Mouse (Mus musculus) hindlimb bud, embryonic 11.5 days (tissue): ENCODE data around the gene Mmp25.
A peak's percentile ranks its signal among the peaks of the same experiment; 100 is the strongest.

Experiments
- DNase-seq: peaks from one replicate; pipeline ENCODE4 v3.0.0-alpha.2; 2012; ENCODE audit warnings: low read depth, low spot score; ENCODE audit errors: extremely low spot score

Mmp25 gene

DNA sequence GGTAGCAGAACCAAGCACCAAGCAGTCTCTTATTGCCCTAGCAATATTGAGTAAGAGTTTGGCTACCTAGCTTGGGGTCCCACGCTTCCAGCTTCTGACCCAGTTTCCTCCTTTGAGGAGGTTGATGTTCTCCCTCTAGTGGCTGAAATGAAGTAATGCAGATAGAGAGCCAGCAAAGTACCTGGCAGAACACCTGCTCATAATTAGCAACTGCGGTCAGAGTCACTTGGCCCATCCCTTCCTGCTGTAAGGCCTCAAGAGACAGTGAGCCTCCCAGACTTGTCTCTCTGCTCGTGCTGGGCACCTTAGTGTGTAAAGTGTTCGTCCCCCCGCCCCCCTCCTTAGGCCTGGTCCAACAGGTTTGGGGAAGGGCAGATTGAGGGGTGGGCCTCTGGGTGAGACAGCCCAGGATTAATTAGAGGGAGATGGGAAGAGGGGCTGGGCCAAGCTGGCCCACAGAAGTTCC, 19.5 kb upstream of the Mmp25 start:
- DNase-seq, result peak; percentile 72

DNA sequence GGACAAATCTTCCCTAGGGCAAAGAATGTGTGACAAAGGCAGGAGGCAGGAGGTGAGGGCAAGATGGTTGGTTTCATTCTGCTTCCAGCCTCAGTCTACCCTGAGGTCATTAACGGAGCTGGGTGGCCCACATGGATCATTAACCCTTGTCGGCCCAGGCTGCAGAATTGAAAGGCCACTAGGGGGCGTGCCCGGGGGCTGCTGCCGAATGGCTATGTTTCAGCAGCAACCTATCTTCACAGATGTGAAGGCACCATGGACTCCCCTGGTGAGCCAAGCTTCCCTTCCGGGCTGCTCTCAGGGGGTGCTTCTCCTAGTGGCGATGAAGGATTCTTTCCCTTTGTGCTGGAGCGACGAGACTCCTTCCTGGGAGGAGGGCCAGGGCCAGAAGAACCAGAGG, 16.4 kb upstream of the Mmp25 start:
- no peak for DNase-seq

DNA sequence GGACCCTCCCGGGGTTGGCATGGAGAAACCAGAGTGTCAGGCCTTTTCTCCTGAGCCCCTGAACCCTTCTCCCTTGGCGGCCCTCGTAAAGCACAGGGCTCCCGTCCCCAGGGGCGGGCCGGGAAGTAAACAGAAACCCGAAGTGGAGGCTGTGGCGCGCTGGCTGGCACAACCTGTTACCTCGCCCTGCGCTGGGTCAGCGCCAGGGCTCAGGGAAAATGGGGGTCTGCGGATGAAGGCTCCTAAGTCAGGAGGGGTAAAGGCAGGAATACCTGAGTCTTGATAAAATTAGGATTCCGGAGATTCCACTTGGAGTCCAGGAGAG, 15.8 kb upstream of the Mmp25 start:
- DNase-seq, result no peak

DNA sequence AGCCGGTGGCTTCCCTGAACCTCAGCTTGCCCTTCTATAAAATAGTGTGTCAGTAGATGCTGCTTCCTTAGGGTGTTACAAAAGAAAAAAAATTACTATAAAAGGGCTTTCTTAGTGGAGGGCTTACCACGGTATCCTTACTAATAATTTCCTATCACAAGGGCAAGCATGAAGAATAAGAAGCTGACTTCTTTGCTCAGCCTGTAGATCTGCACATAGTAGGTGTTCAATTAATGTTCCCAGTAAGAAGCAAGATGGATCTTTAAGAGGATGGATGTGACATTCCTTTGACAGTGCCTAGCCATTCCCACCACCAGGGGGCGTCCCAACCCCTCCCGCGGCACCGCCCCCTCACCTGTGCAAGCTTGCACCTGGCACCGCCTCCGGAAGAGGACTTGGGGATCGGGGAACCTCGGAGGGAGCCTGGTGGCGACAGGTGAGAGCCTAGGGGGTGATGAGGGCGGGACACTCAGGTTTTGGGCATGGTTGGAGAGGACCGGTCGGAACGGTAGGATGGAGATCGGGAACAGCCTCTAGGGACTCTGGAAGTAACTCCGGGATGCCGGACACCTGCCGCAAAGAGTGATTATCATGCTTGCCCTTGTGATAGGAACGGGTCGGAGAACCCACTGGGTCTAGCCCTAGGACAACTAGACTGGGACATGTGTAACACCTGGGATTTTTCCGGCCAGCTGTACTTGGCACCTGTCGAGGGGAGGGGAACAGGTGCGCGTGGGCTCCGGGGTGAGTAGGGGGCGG, 15.2 kb upstream of the Mmp25 start, which contains the start of gene Bicdl2:
Bicdl2 (plus strand) TSS at position 390 of the 759 bp plus-strand sequence.
- no peak for DNase-seq

DNA sequence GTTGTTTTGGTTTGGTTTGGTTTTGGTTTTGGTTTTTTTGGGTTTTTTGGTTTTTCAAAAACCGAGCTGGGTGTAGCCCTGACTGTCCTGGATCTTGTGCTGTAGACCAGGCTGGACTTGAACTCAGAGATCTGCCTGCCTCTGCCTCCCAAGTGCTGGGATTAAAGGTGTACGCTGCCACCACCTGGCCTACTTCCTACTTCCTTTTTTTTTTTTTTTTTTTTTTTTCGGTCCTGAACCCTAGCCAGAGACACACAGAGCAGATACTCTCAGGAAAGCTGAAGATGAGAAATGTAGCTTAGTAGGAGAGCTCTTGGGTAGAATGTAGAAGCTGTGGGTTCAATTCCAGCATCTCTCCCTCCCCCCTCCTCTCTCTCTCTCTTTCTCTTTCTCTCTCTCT, 13.4 kb upstream of the Mmp25 start:
- no peak for DNase-seq

DNA sequence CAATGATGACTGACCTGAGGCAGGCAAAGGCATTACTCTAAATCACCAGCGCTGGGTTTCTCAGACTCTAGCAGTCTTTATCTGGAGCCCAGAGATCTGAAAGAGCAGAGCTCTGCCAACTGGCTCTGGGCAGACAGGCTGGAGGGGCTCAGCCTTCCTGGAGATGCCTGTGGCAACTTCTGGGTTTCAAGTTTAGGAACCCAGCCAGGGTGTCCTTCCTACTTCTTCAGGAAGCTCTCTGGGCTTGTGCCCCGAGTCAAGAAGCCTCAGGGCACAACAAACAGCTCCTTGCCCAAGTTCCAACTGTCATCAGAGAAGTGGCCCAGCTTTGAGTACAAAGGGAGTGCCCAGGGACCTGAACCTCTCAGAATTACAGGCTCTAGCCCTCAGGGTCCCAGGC, 9.3 kb upstream of the Mmp25 start:
- no peak for DNase-seq

DNA sequence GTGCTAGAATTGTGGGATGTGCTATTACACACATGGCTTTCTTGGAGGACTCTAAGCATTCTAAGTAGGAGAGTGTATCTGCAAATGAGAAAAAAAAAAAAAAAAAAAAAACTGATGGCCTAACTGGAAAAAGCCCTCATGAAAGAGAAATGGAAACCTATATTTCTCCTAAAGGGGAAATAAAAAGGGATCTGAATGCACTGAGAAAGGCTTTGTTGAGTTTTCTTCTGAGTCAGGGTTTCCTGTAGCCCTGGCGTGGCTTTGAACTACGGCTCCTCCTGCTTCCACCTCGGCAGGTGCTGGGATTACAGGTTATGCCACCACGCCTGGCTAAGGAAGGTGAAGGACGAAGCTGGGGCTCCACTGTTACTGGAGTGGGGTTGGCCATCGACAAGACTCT, 8.9 kb upstream of the Mmp25 start:
- DNase-seq, result no peak

DNA sequence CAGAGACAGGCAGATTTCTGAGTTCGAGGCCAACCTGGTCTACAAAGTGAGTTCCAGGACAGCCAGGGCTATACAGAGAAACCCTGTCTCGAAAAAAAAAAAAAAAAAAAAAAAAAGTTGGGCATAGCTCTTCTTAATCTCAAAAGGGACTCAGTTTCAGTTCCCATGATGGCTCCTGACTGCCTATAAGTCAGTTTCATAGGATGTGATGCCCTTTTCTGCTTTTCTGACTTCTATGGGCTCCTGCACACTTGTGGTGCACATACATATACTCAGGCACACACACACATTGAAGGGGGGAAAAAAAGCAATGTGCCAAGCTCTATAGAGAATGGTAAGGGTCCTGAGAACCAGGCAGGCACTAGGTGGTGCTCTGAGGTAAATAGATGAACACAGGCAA, 8.2 kb upstream of the Mmp25 start:
- DNase-seq, result no peak

DNA sequence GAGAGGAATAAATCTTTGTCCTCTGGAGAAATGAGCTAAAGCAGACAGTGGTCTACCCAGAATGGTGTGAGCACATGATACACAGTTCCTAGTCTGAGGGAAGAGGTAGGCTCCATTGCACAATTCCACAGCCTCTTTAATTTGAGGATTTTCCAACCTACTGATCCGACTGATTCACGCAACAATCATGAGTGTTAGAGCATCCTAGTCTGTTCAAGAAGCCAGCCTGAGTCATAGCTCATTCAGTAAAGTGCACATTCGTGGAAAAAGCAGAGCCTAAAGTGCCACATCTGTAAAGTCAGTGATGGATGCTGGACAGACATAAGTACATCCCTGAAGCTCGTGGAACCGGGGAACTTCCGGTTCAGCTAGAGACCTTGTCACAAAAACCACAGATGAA, 6.3 kb upstream of the Mmp25 start:
- no peak for DNase-seq

DNA sequence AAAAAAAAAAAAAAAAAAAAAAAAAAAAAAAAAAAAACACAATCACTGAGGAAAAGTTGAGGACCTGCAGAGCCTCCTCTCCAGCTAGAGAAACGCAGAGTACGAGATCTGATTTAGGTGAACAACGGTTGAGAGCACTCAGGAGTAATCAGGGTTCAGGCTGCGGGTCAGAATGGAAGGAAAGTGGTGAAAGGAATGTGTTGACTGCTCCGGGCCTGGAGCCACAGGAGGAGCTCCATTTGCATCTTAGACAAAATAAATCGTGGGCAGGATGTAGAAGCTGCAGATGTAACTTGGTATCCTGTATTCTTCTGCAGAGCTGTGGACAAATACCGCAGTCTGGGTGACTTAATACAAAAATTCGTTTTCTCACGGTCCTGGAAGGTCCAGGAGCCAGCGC, 817 bp upstream of the Mmp25 start:
- DNase-seq, result no peak

DNA sequence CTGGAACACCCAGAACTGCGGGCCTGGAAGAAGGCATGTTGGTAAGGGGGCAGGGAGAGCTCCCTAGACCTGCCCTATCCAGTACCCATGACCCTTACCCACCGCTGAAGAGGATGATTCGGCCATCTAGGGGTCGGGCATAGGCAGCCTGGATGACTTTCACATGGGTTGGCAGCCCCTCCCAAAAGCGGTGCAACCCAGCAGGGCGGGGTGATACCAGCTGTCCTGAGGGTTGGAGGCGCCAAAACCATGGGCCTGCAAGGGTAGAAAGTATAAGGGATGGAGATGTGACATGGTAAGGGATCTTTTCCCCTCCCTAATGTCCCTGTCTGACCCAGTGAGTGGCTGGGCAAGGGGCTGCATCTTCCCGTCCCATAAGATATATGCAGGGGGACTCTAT, 13.8 kb downstream of the Mmp25 start:
- DNase-seq, result no peak

DNA sequence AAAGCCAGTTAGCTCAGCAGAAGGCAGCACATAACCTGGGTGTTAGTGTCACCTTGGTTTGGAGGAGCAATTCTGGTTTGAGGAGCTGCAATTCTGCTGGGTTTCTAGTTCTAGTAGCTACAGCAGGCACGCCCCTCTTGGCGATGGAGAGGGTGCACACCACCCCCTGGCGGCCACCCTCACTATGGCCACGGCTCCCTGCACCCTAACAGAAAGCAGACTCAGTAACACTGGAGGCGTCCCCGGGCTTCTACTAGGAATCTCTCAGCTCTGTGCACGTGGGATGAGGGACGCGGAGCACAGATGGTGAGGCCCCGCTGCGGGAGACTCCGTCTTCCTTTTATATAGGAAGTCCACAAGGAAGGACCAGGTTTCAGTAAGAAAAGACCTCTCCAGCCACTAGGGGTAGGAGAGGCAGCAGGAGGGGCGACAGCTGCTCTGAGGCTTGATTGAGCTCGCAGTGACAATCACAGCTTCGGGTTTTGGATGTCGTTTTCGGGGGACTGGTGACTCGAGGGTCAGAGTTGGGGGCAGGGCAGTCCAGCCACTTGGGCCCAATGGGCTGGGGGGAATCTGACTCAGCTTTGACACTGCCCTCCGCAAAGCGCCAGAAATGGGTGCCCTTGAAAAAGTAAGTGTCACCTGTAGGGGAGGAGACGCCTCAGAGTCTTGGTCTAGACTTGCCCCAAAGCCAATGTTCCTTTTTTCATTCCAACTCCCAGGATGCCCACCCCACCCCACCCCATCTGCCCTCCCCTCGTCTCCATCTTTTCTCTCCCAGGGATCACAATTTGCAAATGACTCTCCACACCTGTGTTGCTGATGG, 14.7 kb downstream of the Mmp25 start:
- DNase-seq, result peak; percentile 33

DNA sequence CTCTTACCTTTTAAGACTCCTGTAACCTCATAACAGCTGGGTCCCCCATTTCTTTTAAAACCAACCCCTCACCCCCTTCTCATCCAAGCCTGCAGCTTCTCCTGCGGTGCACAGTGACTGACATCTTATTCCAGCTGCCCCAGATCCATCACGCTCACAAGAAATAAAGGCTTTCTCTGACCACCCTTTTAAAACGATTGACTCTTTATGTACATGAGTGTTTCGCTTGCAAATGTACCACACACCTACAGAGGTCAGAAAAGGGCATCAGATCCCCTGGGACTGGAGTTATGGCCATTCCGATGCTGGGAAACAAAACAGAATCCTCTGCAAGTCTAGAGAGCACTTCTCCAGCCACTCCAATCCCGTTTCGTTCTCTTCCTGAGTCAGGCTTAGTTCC, 17.3 kb downstream of the Mmp25 start:
- DNase-seq, result no peak

DNA sequence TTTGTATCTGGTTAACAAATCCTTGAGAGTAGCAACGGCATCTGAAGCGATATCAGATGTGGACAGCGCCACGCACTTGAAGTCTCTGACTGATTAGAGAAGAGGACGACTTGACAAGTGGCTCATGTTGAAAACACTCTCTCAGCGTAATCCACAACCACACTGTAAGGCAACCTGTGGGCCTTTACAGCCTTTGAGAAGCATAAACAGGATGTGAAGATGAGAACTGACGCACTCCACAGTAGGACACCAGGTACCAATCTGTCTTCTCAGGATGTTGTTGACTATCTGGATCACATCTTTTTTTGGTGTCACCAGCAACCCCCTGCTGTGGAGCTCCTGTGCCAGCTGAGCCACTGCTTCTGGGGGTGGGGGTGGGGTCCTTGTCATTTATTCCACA, 24.7 kb downstream of the Mmp25 start:
- no peak for DNase-seq

DNA sequence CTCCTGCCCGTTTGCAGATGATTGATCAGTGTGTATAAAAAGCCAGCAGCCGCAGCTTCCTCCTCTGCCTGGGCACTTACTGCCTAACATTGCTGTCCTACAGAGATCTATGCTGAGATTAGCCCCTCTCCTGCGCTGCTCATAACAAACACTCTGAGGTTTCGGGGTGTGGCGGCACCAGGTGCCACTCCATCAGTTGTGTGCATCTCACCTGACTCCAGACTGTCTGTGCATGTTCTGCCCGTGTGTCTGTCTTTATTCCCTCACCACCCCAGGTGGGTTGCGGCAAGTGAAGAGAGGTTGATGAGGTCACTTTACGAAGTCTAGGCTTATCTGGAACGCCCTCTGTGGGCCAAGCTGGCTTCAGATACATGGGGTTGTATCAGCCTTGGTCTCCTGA, 28.0 kb downstream of the Mmp25 start:
- no peak for DNase-seq

DNA sequence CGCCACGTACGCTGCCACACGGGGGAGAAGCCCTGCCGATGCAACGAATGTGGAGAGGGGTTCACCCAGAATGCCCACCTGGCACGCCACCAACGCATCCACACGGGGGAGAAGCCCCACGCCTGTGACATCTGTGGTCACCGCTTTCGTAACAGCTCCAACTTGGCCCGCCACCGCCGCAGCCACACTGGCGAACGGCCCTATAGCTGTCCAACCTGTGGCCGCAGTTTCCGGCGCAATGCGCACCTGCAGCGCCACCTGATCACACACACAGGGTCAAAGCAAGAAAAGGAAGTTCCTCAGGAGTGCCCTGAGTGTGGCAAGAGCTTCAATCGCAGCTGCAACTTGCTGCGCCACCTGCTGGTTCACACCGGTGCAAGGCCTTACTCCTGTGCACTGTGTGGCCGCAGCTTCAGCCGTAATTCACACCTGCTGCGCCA, 34.7 kb downstream of the Mmp25 start:
- no peak for DNase-seq

DNA sequence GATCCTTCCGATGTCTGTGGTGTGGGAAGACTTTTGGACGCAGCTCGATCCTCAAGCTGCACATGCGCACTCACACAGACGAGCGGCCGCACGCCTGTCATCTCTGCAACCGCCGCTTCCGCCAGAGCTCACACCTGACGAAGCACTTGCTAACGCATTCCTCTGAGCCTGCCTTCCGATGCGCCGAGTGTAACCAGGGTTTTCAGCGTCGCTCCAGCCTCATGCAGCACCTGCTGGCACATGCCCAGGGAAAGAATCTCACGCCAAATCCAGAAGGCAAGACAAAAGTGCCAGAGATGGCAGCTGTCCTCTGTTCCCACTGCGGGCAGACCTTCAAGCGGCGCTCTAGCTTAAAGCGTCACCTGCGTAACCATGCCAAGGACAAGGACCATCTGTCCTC, 35.5 kb downstream of the Mmp25 start:
- no peak for DNase-seq

DNA sequence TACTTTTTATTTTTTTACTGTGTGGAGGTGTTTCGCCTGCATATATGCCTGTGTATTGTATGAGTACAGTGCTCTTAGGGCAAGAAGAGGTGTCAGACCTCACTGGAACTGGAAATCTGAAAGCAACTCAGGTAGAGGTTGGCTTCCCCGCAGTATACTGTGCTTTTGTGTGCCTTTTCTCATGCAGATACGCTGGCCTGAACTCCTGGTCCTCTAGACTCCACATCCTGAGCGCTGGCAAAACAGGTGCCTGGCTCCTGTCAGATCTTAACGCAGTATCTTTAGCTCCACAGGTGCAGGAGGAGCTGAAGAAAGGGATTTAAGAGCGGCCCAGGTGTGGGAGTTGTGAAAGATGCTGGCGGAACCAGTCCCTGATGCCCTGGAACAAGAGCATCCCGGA, 39.9 kb downstream of the Mmp25 start:
- DNase-seq, result no peak

DNA sequence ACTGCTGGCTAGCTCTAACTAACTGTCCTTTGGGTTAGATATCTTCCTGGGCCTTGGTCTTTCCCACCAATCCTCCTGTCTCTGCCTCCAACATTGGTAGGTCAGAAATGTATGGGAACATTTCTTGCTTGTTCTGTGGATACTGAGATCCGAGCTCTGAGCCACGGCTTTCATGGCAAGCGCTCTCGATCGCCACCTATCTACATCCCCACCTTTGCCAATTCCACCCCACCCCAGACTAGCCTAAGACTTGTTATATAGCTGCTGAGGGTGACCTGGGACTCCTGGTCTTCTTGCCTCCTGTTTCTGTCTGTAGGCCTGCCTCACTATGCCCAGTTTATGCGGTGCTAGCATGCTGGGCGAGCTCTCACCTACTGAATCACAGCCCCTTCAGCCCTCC, 40.7 kb downstream of the Mmp25 start:
- DNase-seq, result no peak

DNA sequence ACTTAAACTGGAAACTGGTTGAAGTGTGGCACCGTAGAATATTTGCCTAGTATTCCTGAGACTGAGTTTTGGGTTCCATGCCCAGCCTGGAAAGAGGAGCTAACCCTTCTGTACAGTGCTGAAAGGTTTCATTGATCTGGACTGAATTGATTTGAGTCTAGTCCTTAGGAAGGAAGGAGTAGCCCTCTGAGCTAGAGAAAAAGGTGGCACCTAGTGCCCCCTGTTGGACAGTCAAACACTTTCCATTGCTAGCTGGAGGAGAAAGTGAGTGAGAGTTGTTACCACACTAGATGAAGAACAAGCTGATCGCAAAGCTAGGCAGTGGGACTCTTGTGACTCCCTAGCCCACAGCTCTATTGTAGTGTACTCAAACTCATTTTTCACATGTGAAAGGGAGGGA, 41.5 kb downstream of the Mmp25 start:
- no peak for DNase-seq

DNA sequence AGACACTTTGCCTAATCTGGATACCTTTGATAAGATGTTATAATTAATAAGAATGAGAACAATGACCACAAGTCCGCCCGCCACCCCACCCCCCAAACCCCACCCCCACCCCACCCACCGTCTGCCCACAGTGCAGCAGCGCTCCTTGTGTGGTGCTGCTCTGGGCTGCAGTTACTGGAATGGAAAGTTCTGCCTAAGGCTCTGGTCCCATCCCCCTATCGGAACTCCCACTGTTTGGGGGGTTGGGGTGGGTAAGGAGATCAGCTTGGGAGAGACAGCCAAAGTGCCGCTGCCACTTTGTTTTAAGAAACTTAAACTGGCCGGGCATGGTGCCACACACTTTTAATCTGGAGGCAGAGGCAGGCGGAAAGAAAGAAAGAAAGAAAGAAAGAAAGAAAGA, 42.0 kb downstream of the Mmp25 start:
- no peak for DNase-seq

DNA sequence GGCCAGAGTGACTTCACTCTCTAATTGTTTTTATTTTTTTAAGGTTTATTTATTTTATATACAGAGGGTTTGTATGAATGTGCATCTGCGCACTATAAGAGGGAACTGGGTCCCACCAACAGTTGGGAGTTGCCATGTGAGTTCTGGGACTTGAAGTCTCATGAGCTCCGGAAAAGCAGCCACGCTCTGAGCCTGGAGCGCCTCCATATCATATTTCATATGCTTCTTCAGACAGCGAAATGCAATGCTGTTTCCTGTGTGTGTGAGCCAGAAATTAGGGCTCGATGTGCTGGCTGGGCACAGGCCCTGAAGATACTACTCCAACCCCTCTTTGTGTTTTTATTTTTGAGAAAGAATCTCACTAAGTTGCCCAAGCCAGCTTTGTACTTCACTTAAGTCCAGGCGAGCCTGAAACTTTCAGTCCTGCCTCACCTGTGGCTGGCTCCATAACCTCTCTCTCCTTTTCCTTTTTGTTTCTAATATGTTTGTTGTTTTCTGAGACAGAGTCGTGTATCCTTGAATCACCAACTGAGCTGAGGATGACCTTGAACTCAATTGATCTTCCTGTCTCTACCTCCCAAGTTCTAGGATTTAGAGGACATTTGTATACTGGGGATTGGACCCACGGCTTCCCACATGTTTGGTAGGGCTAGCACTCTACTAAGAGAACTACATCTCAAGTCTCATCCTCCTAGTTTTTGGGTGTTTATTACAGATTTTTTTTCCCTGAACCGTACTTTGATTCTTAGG, 43.1 kb downstream of the Mmp25 start:
- no peak for DNase-seq
